Mouse (Mus musculus) cerebellum, adult 9-11 months (tissue): ENCODE results near the gene Brap.
"Not testable (repeated sequence)": the region's sequence is repeated elsewhere in the genome, so short reads cannot be mapped to it uniquely, and the experiment has no call there.

ENCODE experiments used
- DNase-seq: peaks from one replicate; pipeline ENCODE4 v3.0.0; 2022

Brap gene

GRCm38 (mm10) chr5:121660059-121660896 lies at the start of gene Brap, which contains the start of gene Acad10:
Brap (plus strand) TSS chr5:121660563.
Acad10 (minus strand) TSS chr5:121660514.
- DNase-seq, result peak; percentile 97

GRCm38 (mm10) chr5:121612036-121612435 lies 48.3 kb upstream of the Brap start:
- DNase-seq, result no peak

GRCm38 (mm10) chr5:121614921-121615320 lies 45.4 kb upstream of the Brap start:
- not testable (repeated sequence) for DNase-seq

GRCm38 (mm10) chr5:121618592-121619513 lies 41.5 kb upstream of the Brap start, which contains the start of gene Acad12:
Acad12 (minus strand) TSS chr5:121618938.
- peak; percentile 89 for DNase-seq

GRCm38 (mm10) chr5:121621102-121621501 lies 39.3 kb upstream of the Brap start:
- DNase-seq, result no peak

GRCm38 (mm10) chr5:121623241-121623640 lies 37.1 kb upstream of the Brap start:
- no peak for DNase-seq

GRCm38 (mm10) chr5:121627871-121628270 lies 32.5 kb upstream of the Brap start:
- DNase-seq, result peak; percentile 59

GRCm38 (mm10) chr5:121631106-121631647 lies 29.2 kb upstream of the Brap start:
- not testable (repeated sequence) for DNase-seq

- no peak for DNase-seq
These were observed 27.6 kb upstream of the Brap start for GRCm38 (mm10) chr5:121632804-121633203.

- DNase-seq, result no peak
These were observed 25.7 kb upstream of the Brap start for GRCm38 (mm10) chr5:121634668-121635067.

- no peak for DNase-seq
These were observed 23.1 kb upstream of the Brap start for GRCm38 (mm10) chr5:121637296-121637695.

- DNase-seq, result no peak
These were observed 20.8 kb upstream of the Brap start for GRCm38 (mm10) chr5:121639601-121640000.

- DNase-seq, result no peak
These were observed 11.2 kb upstream of the Brap start for GRCm38 (mm10) chr5:121649134-121649533.

- no peak for DNase-seq
These were observed 5.8 kb upstream of the Brap start for GRCm38 (mm10) chr5:121654526-121654925.

- not testable (repeated sequence) for DNase-seq
These were observed 3.5 kb upstream of the Brap start for GRCm38 (mm10) chr5:121656866-121657265.

GRCm38 (mm10) chr5:121657656-121658055 lies 2.7 kb upstream of the Brap start:
- not testable (repeated sequence) for DNase-seq

GRCm38 (mm10) chr5:121660897-121661254 lies 513 bp downstream of the Brap start:
- no peak for DNase-seq

- DNase-seq, result peak; percentile 32
These were observed 1.1 kb downstream of the Brap start for GRCm38 (mm10) chr5:121661494-121661893.

- no peak for DNase-seq
These were observed 3.1 kb downstream of the Brap start for GRCm38 (mm10) chr5:121663456-121663855.

- DNase-seq, result peak; percentile 40
These were observed 3.7 kb downstream of the Brap start for GRCm38 (mm10) chr5:121664078-121664477.

- DNase-seq, result no peak
These were observed 4.6 kb downstream of the Brap start for GRCm38 (mm10) chr5:121664971-121665370.

- no peak for DNase-seq
These were observed 6.7 kb downstream of the Brap start for GRCm38 (mm10) chr5:121667067-121667466.

- DNase-seq, result no peak
These were observed 8.0 kb downstream of the Brap start for GRCm38 (mm10) chr5:121668411-121668810.
